Mouse (Mus musculus) left cerebral cortex, postnatal 36 days (tissue): Measurements from ENCODE around the gene Batf. TPM values are rescaled to one million over a fixed set of nuclear protein-coding genes. Genes with fewer than 3 reads are reported as not detected.

Source experiments
- DNase-seq, 2 experiments: peaks; one replicate each; pipeline ENCODE4 v3.0.0; 2021 to 2022; ENCODE audit warnings: low spot score in 2 of 2, mixed read lengths in 1 of 2
- intact Hi-C: fragments of 180-260 bp; cut with DNase I; formaldehyde crosslinking; loops from one replicate; pipeline ENCODE4 v1.15.1; 2025
- total RNA-seq, 2 experiments: library from RNA; stranded (reverse); gene quantifications; 2 replicates each; pipeline ENCODE4 v1.2.3; 2021

The Batf gene
- total RNA-seq, 2 experiments from 2014 or later: 0.44 to 1.2 TPM

DNA sequence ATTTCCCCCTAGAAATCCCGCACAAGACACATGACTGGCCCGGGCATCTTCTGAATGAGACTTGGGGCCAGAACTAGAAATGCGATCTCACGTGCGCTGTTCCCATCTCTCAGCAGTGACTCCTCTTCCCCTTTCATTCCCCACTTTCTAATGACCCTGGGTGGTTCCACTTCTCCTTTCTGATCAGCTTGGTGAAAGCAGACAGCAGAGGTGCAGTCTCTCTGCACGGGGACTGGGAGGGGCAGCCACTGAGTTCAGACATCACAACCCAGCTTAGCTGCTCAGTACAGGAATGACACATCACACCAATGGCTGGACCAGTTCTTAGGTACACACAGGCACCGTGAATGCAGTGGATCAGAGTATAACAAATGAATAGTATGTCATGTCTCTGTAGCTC, 24.2 kb downstream of the Batf start:
- intact Hi-C loops: no loop called here
- no peak for DNase-seq

DNA sequence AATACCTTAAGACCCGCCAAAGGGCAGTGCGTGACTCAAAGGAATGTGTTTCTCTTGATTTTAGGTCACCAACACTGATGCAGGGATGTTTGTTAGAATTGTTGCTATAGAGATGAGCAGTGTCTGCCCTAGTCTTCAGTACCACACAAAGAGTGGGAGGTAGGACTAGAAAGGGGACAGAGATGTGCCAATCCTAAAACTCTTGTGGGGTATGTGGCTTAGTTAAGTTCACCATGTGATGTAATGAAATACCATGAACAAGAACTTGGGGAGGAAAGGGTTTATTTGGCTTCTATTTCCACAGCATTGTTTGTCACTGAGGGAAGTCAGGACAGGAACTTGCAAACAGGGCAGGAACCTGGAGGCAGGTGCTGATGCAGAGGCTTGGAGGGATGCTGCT, 26.1 kb downstream of the Batf start:
- intact Hi-C loops: no loop called here
- DNase-seq: no peak

DNA sequence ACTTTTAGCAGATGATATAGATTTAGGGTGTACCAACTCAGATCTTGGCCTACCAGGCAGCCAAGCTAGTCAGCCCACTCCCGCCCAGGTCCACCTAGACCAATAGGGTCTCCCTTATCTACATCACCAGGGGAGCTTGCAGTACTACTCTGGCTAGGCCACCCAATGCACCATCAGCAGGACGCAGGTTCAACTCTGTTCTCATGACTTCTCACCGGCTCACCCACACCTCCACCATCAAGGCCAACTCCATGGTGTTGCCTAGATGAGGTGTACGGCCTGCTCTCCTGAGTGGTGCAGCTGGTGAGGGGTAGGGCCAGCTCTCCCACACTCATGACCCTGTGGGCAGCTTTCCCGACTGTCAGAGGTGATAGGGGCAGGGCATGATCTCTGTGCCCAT, 27.7 kb downstream of the Batf start:
- DNase-seq: no peak
- intact Hi-C loops: no loop called here

DNA sequence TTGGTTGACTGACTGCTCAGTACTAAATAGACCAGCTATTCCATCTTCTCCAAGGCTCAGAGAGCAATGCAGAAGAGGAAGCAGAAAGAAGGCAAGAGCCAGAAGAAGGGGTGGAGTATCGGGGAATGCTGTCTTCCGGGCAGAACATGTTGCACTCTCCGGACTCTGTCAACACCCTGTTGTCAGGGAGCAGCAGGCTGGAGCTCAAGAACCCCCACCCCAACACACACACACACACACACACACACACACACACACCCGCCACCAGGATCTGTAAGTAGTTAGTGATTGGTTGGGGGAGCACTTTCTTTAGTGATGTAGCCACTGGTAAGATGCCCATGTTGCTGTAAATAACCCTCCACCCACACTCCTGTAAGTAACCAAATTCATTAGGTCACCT, 38.8 kb downstream of the Batf start:
- DNase-seq: no peak
- intact Hi-C loops: loop anchor here (5.0 kb wide), 1 partner anchor 228 kb away; no protein-coding TSS in a partner anchor

DNA sequence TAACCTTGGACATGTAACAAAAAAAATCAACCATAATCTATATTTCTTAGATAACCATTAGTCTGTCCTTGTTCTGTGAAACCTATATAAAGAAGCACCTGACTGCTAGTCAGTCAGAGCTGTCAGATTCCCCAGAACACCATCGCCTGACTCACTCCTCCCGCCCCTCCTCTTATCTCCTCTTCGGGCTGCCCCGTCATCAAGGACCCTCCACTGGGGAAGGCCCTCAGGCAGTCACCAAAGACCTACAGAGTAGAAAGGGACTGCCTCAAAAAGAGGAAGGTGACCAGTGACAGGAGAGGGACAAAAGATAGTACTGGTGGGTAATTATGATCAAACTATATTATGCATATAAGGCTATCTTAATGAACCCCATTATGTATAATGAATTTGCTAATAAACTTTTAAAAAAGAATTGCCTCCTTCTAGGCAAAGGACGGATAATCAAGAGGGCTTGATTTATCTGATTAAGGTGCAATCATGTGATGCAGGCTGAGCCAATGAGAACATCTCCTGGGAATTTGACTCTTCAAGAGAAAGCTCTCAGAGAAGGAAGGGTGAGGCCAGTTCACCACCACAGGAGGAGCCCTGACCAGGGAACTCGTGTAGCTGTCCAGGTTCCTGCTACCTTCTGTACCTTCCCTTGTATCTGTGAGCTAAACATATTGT, 40.4 kb downstream of the Batf start:
- no peak for DNase-seq
- intact Hi-C loops: loop anchor here (5.0 kb wide), 1 partner anchor 230 kb away; no protein-coding TSS in a partner anchor

DNA sequence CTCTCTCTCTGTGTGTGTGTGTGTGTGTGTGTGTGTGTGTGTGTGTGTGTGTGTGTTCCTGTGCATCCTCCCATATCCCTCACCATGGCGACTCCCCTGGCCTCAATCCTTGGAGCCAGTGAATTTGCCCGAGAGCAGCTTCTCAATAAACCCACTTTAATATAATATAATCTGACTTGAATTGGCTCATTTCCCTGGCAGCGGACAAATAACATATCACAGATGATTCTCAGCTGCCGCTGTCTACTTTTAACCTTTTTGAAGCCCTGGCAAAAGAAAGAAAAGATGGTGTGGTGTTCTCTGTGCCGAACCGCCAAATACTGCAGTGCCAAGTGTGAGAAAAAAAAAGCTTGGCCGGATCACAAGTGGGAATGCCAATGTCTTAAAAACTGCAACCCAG, 41.7 kb downstream of the Batf start:
- intact Hi-C loops: loop anchor here (5.0 kb wide), 1 partner anchor 231 kb away; no protein-coding TSS in a partner anchor
- no peak for DNase-seq

DNA sequence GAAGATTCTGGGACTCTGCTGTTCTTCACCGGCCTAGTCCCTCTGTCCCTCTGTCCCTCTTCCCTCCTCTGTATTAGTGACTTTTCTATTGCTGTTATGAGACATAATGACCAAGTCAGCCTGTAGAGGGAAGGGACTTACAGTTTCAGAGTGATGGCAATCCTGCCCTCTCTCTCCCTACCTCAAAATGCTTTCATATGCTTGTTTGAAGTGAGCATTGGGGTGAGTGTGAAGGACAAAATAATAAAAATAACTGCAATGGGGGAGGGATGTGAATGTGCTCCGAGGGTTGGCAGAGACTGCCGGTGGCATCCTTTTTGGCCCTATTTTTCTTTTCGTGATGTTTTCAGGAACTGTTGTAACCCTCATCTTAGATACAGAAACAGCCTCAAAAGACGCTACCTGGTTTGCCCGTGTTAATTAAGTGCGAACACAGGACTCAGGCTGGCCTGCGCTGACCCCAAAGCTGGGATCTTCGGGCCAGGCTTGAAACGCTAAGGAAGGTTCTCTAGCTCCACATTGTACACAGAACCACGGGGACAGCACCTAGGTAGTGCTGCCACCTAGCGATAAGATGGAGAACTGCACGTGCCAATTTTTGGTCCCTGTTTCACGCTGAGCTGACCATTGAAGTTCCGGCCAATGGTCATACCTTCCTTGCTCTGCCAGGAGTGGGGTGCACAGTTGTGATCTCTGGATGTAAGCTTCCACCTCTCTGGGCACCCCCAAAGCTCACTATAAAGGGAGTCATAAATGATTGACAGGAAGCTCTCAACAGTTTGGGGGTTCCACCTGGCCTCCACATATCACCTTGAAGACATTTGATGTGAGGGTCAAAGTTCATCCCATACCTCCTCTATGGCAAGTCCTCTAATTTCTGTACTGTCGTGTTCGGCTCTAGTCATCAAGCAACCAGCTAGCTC, 42.8 kb downstream of the Batf start:
- peak; percentile 42 to 45 for DNase-seq

DNA sequence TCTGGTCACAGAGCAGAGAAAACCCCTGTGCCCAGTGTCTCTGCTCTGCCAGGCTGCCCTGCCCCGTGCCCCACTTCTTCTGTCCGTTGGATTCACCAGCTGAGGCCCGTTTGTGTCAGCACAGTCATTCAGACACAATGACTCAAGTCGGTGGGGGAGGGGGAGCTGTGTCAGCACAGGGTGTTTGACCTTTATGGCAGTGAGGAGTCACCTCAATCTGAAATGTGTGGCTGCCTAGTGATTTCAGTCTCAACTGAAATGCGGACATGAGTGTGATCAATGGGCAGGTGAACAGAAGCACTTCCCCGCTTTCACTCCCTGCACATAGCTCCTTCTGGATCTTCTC, 43.4 kb downstream of the Batf start:
- intact Hi-C loops: loop anchor here (5.0 kb wide), 1 partner anchor 233 kb away; no protein-coding TSS in a partner anchor

More for the DNA sequence above, 42.8 kb downstream of the Batf start:
- intact Hi-C loops: loop anchor here (5.0 kb wide), 1 partner anchor 232 kb away; no protein-coding TSS in a partner anchor

DNA sequence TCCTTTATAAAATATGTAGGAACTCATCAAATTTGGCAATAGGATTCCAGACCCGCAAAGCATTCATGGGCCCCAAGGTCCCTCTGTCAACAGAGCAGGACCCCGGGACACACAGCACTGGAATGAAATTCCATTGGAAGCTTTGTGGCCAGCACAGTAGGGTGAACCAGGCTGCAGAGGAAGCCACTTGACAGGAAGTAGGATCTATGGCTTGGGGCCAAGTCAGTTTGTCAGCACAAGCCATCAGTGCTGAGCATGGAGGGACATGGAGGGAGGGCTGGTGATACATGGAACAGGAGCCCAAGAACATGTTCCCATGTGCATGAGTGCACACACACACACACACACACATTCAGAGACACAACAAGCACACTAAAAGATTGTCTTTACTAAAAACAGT, 49.7 kb downstream of the Batf start:
- DNase-seq: no peak
- intact Hi-C loops: no loop called here

More for the DNA sequence above, 43.4 kb downstream of the Batf start:
- no peak for DNase-seq

DNA sequence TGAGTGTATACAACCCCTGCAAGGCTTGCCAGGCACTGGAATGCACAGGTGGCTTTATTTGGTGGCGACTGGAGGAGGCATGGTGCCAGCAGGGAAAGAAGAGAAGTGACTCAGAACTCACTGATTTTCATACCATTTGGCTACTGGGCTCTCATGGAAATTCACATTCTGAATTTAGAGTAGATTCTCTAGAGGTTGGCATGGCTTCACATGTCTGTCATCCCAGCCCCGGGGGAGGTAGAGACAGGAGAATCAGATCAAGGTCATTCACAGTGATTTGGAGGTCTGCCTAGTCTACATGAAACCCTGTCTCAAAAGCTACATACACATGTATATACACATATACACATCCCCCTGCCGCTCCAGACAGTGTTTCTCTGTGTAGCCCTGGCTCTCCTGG, 50.5 kb downstream of the Batf start:
- intact Hi-C loops: no loop called here
- peak; percentile 23 to 27 for DNase-seq

DNA sequence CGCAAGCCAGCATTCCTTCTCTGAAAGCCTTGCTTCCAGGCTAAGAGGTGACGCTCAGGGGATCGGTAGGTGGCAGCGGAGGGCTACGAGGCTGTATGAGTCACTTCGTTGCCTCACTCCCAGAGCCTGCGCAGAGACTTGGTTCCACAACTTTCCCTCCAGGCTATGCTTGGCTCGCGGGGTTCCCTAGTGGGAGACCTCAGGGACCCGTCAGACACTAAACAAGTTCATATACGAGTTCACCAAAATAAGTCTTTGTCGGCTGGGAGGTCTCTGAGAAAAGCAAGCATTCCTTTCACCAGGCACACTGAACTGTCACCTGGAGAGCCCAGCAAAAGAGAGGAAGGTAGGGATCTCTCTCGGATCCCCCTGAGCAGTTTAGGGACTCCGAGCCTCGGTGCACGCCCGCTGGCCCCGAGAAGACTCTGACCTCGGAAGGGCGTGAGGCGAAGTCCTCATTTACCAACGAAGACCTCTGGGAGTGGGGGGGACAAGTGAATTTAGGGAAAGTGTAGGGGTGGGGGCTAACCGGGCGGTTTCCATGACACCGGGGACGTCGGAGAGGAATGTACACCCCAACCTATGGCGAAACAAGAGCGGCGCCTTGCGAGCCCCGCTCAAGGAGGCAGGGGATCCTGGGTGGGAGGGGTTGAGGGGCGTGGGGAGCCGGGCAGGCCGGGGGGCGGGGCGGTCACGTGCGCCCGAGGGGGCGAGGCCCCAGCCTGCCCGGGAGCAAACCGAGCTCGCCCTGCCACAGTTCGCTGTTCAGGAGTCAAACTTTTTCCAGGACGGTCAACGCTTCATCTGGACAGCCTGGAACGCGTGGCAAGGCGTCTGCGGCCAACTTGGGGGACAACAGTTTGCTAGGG, 59.6 kb downstream of the Batf start, which contains the start of gene Flvcr2:
TSS of gene Flvcr2 (plus strand) at position 713 of the 869 bp plus-strand sequence.
- intact Hi-C loops: loop anchor here (2.0 kb wide), 1 partner anchor 71 kb away; no protein-coding TSS in a partner anchor
- DNase-seq: peak; percentile 58 to 59

DNA sequence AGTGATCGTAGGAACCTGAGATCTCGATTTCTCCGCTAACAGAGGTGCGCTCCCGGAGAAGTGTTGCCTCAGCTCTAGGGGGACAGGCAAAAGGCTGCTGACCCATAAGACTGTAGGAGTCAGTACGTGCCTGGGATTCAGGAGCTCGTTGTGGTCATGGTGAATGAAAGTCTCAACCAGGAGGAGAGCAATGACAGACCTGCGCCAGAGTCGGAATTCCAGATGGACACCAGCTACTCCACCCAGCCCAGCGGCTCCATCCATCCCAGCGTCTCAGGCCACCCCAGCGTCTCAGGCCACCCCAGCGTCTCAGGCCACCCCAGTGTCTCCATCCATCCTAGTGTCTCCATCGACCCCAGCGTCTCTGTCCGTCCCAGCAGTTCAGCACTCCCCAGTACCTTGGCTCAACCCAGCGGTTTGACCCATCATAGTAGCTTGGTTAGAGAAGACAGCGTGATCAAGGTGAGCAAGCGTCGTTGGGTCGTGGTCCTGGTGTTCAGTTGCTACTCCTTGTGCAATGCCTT, 60.3 kb downstream of the Batf start:
- no peak for DNase-seq
- intact Hi-C loops: loop anchor here (2.0 kb wide), 1 partner anchor 70 kb away; no protein-coding TSS in a partner anchor

DNA sequence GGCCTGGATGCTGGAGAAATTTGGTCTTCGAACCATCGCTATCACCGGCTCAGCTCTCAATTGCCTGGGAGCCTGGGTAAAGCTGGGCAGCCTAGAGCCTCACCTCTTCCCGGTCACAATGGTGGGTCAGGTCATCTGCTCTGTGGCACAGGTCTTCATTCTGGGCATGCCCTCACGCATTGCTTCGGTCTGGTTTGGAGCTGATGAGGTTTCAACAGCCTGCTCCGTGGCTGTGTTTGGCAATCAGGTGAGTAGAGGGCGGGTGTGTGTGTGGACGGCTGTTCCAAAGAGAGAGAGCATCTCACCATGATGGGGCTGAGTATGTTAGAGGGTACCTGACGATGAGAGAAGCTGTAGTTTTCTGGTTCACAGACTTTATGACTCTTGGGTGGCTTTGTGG, 60.9 kb downstream of the Batf start:
- no peak for DNase-seq
- intact Hi-C loops: loop anchor here (2.0 kb wide), 1 partner anchor 69 kb away; no protein-coding TSS in a partner anchor

DNA sequence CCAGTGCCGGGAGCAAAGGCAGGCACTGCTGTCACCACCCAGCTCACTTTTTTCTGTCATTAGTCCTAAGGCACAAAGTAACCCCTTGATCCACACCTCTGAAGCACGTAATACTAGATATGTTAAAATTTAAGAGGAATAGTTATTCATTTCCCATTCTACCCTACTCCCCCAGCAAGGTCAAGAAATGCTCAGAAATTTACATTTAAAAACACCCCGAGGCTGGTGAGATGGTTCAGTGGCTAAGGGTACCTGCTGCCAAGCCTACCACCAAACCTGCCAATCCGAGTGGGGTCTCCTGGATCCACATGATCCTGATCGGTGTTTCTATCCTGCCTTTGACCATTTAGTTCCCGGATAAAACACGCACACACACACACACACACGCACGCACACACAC, 63.4 kb downstream of the Batf start:
- no peak for DNase-seq
- intact Hi-C loops: no loop called here

DNA sequence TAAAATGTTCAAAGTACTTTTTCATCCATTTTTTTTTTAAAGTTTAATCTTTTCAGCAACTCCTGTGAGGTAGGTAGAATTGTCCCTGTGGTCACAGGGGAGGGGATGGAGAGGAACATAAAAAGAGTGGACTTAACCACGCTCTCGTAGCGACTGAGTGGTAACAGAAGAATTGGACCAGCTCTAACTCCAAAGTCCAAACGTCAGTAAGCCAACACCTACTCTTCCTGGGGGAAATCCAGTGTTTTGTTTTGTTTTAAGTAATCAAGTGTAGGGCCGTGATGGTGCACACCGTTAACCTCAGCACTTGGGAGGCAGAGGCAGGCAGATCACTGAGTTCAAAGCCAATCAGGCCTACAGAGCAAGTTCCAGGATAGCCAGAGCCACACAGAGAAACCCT, 65.6 kb downstream of the Batf start:
- intact Hi-C loops: no loop called here
- DNase-seq: no peak

DNA sequence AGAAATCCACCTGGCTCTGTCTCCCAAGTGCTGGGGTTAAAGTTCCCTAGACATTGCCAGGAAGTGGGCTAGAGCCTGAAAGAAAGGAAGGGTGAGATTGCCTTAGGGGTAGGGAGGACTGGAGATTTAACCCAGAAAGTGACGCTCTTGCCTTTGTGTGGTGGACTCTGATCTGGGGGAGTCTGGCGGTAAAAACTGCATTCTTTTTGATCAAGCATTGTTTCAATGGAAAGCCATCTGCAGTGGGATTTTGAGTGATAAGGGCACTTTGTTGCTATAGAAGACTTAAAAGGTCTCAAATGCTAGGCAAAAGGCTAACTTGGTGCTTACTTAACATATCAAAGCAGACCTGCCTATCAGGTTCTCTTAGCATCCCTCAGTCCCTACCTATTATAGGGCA, 66.8 kb downstream of the Batf start:
- intact Hi-C loops: no loop called here
- DNase-seq: no peak

DNA sequence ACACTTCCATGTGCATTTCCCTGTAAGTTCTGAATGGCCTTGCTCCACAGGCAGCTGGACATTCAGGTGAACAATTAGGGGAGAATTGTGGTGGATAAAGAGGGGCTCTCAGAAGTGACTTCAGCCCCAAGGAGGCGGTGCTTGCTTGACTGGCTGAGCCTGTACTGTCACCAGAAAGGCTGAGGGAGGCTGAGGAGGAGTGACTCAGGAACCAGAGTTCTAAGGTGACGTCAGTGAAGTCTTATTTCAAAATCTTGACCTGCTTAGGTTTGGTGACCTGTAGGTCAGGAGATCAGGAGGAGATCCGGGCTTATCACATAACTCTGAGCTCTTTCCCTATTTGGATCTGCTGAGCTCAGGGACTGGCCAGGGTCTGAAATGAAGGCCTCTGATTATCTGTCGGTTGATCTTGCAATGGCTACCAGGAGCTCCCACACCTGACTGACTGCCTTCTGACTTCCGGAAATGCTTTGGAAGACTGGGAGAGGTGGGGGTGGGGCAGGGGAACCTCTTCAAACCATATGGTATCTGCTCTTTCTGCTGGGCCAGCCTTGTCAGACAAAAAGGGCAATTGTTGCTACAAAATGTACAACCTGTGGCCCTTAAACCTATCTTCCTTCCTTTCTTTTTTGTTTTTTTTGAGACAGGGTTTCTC, 68.3 kb downstream of the Batf start:
- intact Hi-C loops: no loop called here
- DNase-seq: no peak

DNA sequence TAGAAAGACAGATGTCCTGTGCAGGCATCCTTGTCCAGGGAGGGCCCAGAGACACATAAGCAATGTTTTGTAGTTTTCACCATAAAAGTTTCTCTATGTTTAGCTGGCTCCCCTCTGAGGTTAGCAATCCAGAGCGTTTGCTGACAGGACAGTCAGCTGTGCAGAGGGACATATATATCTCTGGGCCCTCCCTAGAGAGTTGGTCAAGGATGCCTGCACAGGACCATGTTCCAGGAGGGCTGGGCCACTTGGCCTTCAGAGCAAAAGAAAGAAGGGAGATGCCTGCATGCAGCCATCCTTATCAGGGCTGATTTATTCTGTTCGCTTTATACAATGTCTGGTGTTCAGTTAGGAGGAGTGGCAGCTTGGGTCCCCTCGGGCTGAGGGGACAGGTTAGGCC, 70.0 kb downstream of the Batf start:
- intact Hi-C loops: no loop called here
- no peak for DNase-seq

DNA sequence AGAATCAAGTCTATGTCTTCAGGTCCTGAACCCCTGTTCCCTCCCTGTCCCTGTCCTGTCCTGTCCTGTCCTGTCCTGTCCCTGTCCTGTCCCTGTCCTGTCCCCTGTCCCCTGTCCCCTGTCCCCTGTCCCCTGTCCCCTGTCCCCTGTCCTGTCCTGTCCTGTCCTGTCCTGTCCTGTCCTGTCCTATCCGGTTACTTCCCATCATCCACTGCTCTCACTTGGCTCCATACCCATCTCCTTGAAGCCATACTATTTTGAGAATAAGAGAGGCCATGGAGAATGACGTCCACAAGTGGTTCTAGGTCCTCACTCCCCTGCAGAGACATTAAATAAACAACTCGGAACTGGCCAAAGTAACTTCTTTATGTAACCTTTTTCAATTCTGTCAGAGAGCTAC, 70.6 kb downstream of the Batf start:
- intact Hi-C loops: no loop called here
- no peak for DNase-seq
